Mouse (Mus musculus) lung, embryonic 14.5 days (tissue): ENCODE results near the gene Ksr1. TPM values are rescaled to one million over a fixed set of nuclear protein-coding genes. Genes with fewer than 3 reads are reported as not detected.

Experiments
- ATAC-seq: fragments of 200-750 bp; cut with Nextera tagmentation; 2 replicates; pipeline ENCODE4 v1.8.0; 2017; ENCODE audit warnings: mild to moderate bottlenecking, moderate TSS enrichment, moderate library complexity; ENCODE audit not compliant: insufficient read depth
- DNase-seq: peaks from one replicate; pipeline ENCODE4 v3.0.0-alpha.2; 2015
- H3K27ac ChIP-seq: fragments of 300-500 bp; sonication (generic); 2 replicates; pipeline ENCODE4 v1.5.1; 2014; ENCODE audit warnings: low read depth, mild to moderate bottlenecking, moderate library complexity
- H3K27me3 ChIP-seq: fragments of 300-500 bp; sonication (generic); 2 replicates; pipeline ENCODE4 v1.6.1; 2014; ENCODE audit warnings: low read length, control low read depth; ENCODE audit not compliant: insufficient read depth
- H3K36me3 ChIP-seq: fragments of 300-500 bp; sonication (generic); 2 replicates; pipeline ENCODE4 v1.6.1; 2014; ENCODE audit warnings: control low read depth; ENCODE audit not compliant: insufficient read depth
- H3K4me1 ChIP-seq: fragments of 300-500 bp; sonication (generic); 2 replicates; pipeline ENCODE4 v1.6.1; 2014; ENCODE audit warnings: antibody characterized with exemption, control low read depth; ENCODE audit not compliant: insufficient read depth
- H3K4me2 ChIP-seq: fragments of 300-500 bp; sonication (generic); 2 replicates; pipeline ENCODE4 v1.6.1; 2014; ENCODE audit warnings: mild to moderate bottlenecking
- H3K4me3 ChIP-seq: fragments of 300-500 bp; sonication (generic); 2 replicates; pipeline ENCODE4 v1.5.1; 2014; ENCODE audit warnings: low read depth, low read length
- H3K9ac ChIP-seq: fragments of 300-500 bp; sonication (generic); 2 replicates; pipeline ENCODE4 v1.6.1; 2014
- H3K9me3 ChIP-seq: fragments of 300-500 bp; sonication (generic); 2 replicates; pipeline ENCODE4 v1.6.1; 2016; ENCODE audit warnings: low read depth, low read length, control low read depth
- CTCF ChIP-seq: IDR thresholded peaks from 2 replicates; pipeline ENCODE4 v1.5.1; 2016; ENCODE audit warnings: antibody characterized with exemption, low read depth
- WGBS: fragments of 180-500 bp; shearing (Covaris S2); extraction: QIAGEN DNeasy Blood & Tissue Kit; methylation state at CpG from one replicate; pipeline ENCODE4 v1.1.7; 2014; 5-methylcytosine and 5-hydroxymethylcytosine counted together
- polyA plus RNA-seq: library from polyadenylated mRNA; unstranded; fragments of >200 nt; fragmentation: Nextera tagmentation; extraction: Ambion mirVana; gene quantifications from 2 replicates; pipeline ENCODE4 v1.2.1, GENCODE M21; 2014

The Ksr1 gene
- polyA plus RNA-seq, 1 experiment from 2014 or later, result 5.1 TPM

- TF ChIP-seq CTCF, result no peak
- Histone ChIP-seq H3K4me2 (peak overlapping the region; percentile 27; the same call in 1 of the 2 replicates), H3K27me3 (no peaks in the 10 kb centered on the region), H3K4me1 (peaks cover 47% of the 10 kb centered on the region), H3K27ac (peak overlapping the region; percentile 94), H3K4me3 (no peak overlapping the region), H3K9me3 (no peaks in the 10 kb centered on the region), H3K9ac (peak overlapping the region; percentile 11; the same call in 1 of the 2 replicates), H3K36me3 (no peaks in the 10 kb centered on the region)
- peak; percentile 80 for ATAC-seq
- DNase-seq, result peak; percentile 90
- WGBS, result 21% methylated on average over 5 of the region's 5 CpGs
These were observed 51.5 kb downstream of the Ksr1 start for GRCm38 (mm10) chr11:79094727-79095126.

- H3K27me3 ChIP-seq, result no peaks in the 10 kb centered on the region
- H3K9me3 ChIP-seq, result no peaks in the 10 kb centered on the region
- peak overlapping the region; percentile 94 for H3K27ac ChIP-seq
- ATAC-seq (peak; percentile 5), DNase-seq (no peak)
- no peak overlapping the region for H3K9ac ChIP-seq
- TF ChIP-seq CTCF, result no peak
- no peaks in the 10 kb centered on the region for H3K36me3 ChIP-seq
- H3K4me1 ChIP-seq, result peaks cover 46% of the 10 kb centered on the region
- 62% methylated on average over 10 of the region's 10 CpGs for WGBS
- no peak overlapping the region for H3K4me3 ChIP-seq
- no peak overlapping the region for H3K4me2 ChIP-seq
These were observed 52.1 kb downstream of the Ksr1 start for GRCm38 (mm10) chr11:79093986-79094695.

- Histone ChIP-seq H3K36me3 (no peaks in the 10 kb centered on the region), H3K4me1 (peaks cover 46% of the 10 kb centered on the region), H3K27me3 (no peaks in the 10 kb centered on the region), H3K4me3 (no peak overlapping the region), H3K4me2 (no peak overlapping the region), H3K9me3 (no peaks in the 10 kb centered on the region), H3K9ac (no peak overlapping the region), H3K27ac (peak overlapping the region; percentile 94)
- ATAC-seq, result no peak
- peak; percentile 52 for DNase-seq
- TF ChIP-seq CTCF, result no peak
- 45% methylated on average over 15 of the region's 15 CpGs for WGBS
These were observed 52.8 kb downstream of the Ksr1 start for GRCm38 (mm10) chr11:79093386-79093906.

GRCm38 (mm10) chr11:79092802-79093201 lies 53.4 kb downstream of the Ksr1 start:
- no peak for TF ChIP-seq CTCF
- 46% methylated on average over 7 of the region's 7 CpGs for WGBS
- no peak for ATAC-seq

GRCm38 (mm10) chr11:79092245-79092644 lies 54.0 kb downstream of the Ksr1 start:
- peaks cover 46% of the 10 kb centered on the region for H3K4me1 ChIP-seq
- ATAC-seq, result no peak
- no peak overlapping the region for H3K4me3 ChIP-seq
- H3K36me3 ChIP-seq, result no peaks in the 10 kb centered on the region
- no peaks in the 10 kb centered on the region for H3K27me3 ChIP-seq
- no peak for DNase-seq
- WGBS, result 83% methylated on average over 6 of the region's 6 CpGs
- no peak overlapping the region for H3K4me2 ChIP-seq
- TF ChIP-seq CTCF, result no peak
- no peak overlapping the region for H3K9ac ChIP-seq
- H3K27ac ChIP-seq, result no peak overlapping the region
- no peaks in the 10 kb centered on the region for H3K9me3 ChIP-seq

More at GRCm38 (mm10) chr11:79092802-79093201, 53.4 kb downstream of the Ksr1 start:
- Histone ChIP-seq H3K4me3 (no peak overlapping the region), H3K4me2 (no peak overlapping the region), H3K27ac (peak overlapping the region; percentile 18; the same call in 1 of the 2 replicates), H3K9ac (no peak overlapping the region), H3K36me3 (no peaks in the 10 kb centered on the region), H3K27me3 (no peaks in the 10 kb centered on the region), H3K9me3 (no peaks in the 10 kb centered on the region), H3K4me1 (peaks cover 46% of the 10 kb centered on the region)
- no peak for DNase-seq

GRCm38 (mm10) chr11:79089756-79090155 lies 56.5 kb downstream of the Ksr1 start:
- TF ChIP-seq CTCF, result no peak
- WGBS, result 48% methylated on average over 1 of the region's 1 CpGs
- no peak overlapping the region for H3K4me3 ChIP-seq

GRCm38 (mm10) chr11:79089027-79089426 lies 57.2 kb downstream of the Ksr1 start:
- no peaks in the 10 kb centered on the region for H3K27me3 ChIP-seq
- ATAC-seq, result no peak
- WGBS, result 47% methylated on average over 5 of the region's 5 CpGs

More at GRCm38 (mm10) chr11:79089756-79090155, 56.5 kb downstream of the Ksr1 start:
- no peak overlapping the region for H3K9ac ChIP-seq
- no peaks in the 10 kb centered on the region for H3K9me3 ChIP-seq
- H3K4me1 ChIP-seq, result peaks cover 25% of the 10 kb centered on the region
- DNase-seq, result no peak
- no peak overlapping the region for H3K27ac ChIP-seq
- no peaks in the 10 kb centered on the region for H3K27me3 ChIP-seq
- no peak for ATAC-seq
- no peaks in the 10 kb centered on the region for H3K36me3 ChIP-seq
- H3K4me2 ChIP-seq, result no peak overlapping the region

More at GRCm38 (mm10) chr11:79089027-79089426, 57.2 kb downstream of the Ksr1 start:
- H3K36me3 ChIP-seq, result no peaks in the 10 kb centered on the region
- DNase-seq, result no peak
- no peak overlapping the region for H3K9ac ChIP-seq
- H3K4me3 ChIP-seq, result no peak overlapping the region
- peak overlapping the region; percentile 49; the same call in 1 of the 2 replicates for H3K27ac ChIP-seq
- TF ChIP-seq CTCF, result no peak
- no peak overlapping the region for H3K4me2 ChIP-seq
- peaks cover 23% of the 10 kb centered on the region for H3K4me1 ChIP-seq
- H3K9me3 ChIP-seq, result no peaks in the 10 kb centered on the region
